Mouse (Mus musculus) layer of hippocampus, adult 9-10 months (tissue): ENCODE measurements at regions not wholly inside any gene's neighbourhood (a gene's known extent, or its start where the extent isn't known, plus 50 kb on each side); places are given as distances from the start of the nearest gene placed in this dataset.
"Not testable (repeated sequence)": the region's sequence is repeated elsewhere in the genome, so short reads cannot be mapped to it uniquely, and the experiment has no call there.

ENCODE experiments used
- DNase-seq: peaks from one replicate; pipeline ENCODE4 v3.0.0; 2022; ENCODE audit warnings: low spot score

DNA sequence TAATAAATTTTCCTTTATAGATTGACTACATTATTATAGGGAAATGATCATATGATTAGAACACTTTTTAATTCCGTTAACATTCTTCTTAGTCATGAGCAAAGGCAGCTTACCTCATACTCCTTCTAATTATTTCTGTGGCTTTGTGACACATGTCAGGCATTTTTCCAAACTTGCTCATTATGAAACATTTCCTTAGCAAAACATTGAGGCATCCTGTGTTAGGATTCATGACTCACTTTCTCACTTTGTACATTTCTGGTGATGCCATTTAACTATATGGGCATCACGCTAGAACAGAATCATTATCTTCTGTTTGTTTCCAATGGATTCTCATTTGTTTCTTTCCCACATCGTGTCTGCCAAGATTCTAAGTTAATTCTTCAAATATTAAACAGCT lies 621.3 kb downstream of the Tecrl start:
- no peak for DNase-seq

DNA sequence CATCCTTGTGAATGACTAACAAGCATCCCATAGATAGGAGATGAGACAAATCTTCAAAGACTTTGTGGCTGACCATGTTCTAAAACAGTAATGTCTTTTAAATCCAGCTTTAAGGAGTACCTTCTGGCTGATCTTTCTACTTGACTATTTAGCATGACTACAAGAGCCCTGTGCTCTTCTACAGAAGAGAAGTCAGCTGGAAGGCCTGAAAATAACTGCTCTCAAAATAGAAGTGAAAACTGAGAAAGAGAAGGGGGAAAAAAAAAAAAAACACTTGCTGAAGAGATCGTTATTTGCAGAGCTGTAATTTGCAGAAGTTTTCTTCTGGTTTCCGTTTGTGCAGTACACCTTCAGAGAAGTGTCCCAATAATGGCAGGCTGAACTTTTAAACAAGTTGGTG lies 626.8 kb downstream of the Tecrl start:
- DNase-seq: no peak

DNA sequence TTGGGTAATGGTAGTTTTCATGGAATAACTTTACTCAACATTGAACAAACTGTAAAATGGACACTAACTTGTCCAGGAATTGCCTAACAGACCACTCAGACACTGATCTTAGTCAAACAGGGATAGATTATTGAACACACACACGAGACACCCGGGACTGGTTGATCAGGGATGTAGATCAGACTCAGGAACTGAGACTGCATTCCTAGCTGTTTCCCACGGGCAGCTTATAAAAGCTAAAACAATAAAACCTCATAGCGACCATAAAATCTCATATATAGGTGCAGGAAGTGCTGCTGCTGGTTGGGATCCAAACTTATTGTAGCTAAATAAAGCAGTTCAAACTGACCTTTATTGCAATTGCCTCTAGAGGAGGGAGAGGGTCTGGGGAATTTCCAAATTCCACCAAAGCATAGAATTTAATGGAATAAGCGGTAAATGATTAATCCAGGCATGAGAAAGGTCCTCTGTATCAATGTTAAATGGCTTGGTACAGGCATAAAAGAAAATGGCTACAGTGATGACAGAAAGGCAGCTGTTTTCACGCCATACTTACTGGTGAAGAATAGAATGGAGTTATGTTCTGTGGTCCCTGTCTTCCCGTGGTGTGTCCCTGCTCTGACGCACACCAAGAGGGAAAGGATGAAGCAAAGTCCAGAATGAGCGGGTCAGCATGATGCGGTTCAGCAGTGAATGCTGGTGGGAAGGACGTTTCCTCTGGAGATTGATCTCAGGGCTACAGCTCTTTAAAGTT lies 627.6 kb downstream of the Tecrl start:
- DNase-seq: no peak

GRCm38 (mm10) chr5:82715705-82716104 lies 639.3 kb downstream of the Tecrl start:
- DNase-seq: no peak

GRCm38 (mm10) chr5:82699666-82700065 lies 655.3 kb downstream of the Tecrl start:
- DNase-seq: not testable (repeated sequence)

DNA sequence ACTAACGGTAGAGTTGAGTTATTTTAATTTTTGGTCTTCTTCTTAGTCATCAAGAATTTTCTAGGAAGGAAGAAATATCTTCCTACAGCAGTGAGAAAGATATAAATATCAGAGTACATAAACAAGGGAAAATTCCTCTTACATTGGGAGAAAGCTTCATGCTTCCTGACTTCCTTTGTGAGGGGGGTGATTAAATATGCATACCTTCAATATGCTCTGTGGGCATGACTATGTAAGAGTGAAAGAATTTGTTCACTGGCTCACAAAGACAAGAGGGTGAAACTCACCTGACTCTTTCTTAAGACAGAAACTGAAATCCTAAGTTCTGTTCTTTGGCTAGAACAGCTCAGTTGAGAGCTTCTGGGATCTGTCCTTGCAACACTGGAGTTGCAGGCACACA lies 656.1 kb downstream of the Tecrl start:
- no peak for DNase-seq

DNA sequence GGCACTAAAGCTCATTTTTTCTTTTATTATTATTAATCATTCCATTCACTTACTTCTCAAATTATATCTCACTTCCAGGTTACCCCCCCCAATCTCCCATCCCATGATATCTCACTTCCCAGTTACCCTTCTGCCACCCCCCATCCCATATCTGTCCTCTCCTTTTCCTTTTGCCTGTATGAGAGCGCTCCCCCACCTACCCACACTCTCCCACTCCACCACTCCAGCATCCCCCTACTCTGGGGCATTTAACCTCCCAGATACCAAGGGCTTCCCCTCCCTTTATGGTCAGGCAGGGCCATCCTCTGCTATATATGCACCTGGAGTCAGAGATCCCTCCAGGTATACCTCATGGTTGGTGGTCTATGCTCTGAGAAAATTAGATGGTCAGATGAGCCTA lies 671.6 kb downstream of the Tecrl start:
- no peak for DNase-seq

DNA sequence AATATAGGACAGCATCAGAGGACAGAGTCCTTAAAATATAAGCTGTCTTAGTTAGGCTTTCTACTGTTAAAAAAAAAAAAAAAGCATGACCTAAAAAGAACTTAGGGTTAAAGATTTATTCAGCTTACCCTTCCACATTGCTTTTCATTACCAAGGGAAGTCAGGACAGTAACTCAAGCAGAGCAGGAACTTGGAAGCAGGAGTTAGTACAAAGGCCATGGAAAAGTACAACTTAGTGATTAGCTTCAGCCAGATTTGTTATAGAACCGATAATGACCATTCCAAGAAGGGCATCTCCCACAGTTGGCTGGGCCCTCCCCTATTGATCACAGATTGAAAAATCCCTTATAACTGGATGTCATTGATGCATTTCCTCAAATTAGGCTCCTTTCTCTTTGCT lies 690.9 kb downstream of the Tecrl start:
- DNase-seq: no peak

DNA sequence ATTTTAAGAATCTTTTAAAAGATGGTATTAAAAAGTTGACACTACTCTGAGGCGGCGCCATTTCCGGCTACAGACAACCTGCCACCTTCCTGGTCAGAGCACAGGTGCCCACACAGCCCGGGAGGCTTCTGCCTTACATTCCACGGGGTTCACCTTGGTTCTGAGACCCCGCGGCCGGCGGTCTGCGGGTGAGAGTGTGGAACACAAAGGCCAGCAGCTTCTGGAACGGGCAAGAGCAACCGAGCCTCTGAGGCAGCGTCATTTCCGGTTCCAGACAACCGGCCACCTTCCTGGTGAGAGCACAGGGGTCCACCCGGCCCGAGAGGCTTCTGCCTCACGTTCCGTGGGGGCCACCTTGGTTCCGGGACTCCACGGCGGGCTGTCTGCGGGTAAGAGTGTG lies 701.4 kb downstream of the Tecrl start:
- not testable (repeated sequence) for DNase-seq

DNA sequence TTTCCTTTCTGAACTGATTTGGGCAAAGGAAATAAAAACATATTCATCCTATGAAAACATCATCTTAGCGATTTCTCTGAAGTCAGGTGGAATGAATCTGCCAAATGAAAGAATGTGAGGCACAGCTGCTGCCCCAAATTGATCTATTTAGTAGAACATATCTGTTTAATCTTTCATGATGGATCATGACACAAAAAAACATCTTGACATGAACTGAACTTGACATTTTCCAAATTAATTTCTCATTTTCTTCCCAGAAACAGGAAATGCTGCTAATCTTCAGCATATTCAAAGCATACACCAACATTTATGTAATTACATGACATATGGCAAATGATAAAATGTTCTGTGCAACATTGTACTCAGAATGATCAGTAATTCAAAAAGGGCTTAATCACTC lies 734.9 kb downstream of the Tecrl start:
- peak; percentile 3 for DNase-seq
